Mouse (Mus musculus) liver, embryonic 18 days (tissue): ENCODE measurements around the gene Sntg2. TPM values are rescaled to one million over a fixed set of nuclear protein-coding genes. Genes with fewer than 3 reads are reported as not detected.

Experiments
- polyA plus RNA-seq: library from polyadenylated mRNA; depleted of rRNA; stranded (reverse); fragments of >200 nt; gene quantifications from 2 replicates; pipeline ENCODE4 v1.2.3, GENCODE M21; 2012; rRNA removed

Sntg2 gene
- polyA plus RNA-seq = 0.11 and 0.22 TPM in 2 replicates

GRCm38 (mm10) chr12:30372933-30373501, at the start of gene Sntg2:
Gene Sntg2, minus strand, starts transcription at chr12:30373375.

GRCm38 (mm10) chr12:30132524-30132923, 240.7 kb downstream of the Sntg2 start, which contains the start of gene Tpo:
Gene Tpo, minus strand, starts transcription at chr12:30132624.

Other genes starting within 250 kb of the Sntg2 start
- not detected in 2 replicates for gene Tpo, start 240.8 kb downstream of the Sntg2 start, polyA plus RNA-seq
- 3.9 and 4.1 TPM in 2 replicates for gene Tmem18, start 211.1 kb upstream of the Sntg2 start, polyA plus RNA-seq